Mouse (Mus musculus) kidney, postnatal 36 days (tissue): ENCODE results near the gene Spp2.
A peak's percentile ranks its signal among the peaks of the same experiment; 100 is the strongest.
"Not testable (repeated sequence)": the region's sequence is repeated elsewhere in the genome, so short reads cannot be mapped to it uniquely, and the experiment has no call there.

Experiments used
- DNase-seq, 2 experiments: peaks; one replicate each; pipeline ENCODE4 v3.0.0; 2021 to 2022; ENCODE audit warnings: mixed read lengths in 2 of 2

Spp2 gene

DNA sequence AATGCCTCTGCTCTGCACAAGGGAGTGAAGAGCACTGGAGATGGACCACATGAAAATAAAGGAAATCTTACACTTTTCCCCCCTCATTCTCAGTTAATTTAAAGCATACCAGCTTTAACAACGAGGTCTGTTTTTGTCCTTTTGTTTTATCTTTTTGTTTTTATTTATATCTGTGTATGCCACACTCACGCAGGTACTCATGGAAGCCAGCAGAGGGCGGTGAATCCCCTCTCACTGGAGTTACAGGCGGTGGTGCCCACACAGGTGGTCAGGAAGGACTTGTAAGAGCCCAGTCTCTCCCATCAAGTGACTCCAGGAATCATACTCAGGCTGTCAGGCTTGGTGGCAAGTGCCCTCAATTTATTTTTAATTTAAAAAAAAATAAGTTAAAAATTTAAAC is 27.3 kb downstream of the Spp2 start:
- DNase-seq, result peak in 1 of 2 experiments; percentile 32

GRCm38 (mm10) chr1:88437206-88438126 is 30.7 kb downstream of the Spp2 start:
- DNase-seq, result no peak

- DNase-seq, result no peak
Observed at GRCm38 (mm10) chr1:88443383-88443782, 36.6 kb downstream of the Spp2 start.

DNA sequence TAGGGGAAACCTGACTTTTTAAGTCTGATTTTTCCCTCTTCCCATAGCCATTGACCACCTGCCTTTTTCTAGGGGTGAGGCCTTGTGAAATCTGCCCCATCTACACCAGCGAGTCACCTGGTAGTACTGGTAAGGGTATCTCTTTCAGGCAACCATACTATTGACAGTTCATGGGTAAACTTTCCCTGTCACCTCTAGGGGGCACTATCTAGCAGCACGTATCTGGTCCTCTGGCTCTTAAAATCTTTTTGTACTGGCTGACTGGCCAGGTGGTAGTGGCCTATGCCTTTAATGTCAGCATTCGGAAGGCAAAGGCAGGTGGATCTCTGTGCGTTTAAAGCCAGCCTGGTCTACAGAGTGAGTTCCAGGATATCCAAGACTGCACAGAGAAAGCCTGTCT is 38.6 kb downstream of the Spp2 start:
- DNase-seq, result peak; percentile 35 to 44

DNA sequence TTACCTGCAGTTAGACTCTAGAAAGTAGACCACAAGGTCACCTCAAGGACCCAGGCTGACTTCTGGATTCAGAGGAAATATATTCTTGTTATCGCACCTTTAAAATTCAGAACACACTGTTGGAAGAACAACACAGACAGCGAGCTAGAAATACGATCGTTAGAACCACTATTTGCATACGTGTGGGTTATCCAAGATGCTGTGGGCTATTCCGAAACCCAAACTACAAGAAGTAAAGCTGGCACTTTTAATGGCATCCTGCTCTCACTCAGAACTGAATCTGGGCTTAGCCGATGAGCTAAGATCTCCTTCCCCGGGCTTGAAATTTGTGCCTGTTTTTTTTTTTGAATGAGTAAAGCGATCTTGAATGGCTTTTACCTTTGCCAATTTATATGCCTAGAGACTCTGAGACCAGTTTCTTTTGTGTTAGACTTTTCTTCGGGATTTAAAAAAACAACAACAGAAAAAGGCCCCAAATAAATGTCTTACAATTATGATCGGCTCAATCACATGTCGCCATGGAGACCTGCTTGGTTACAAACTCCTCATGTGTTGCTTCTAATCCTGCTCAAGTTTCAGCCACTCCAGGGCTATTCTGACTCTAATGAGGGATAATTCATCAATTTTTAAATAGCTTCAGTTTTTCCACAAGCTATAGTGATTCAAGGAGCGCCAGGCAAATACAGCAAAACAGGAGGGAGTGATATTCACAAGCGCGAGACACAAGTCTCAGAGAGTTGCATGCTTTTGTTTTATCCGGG is 39.7 kb downstream of the Spp2 start:
- no peak for DNase-seq

DNA sequence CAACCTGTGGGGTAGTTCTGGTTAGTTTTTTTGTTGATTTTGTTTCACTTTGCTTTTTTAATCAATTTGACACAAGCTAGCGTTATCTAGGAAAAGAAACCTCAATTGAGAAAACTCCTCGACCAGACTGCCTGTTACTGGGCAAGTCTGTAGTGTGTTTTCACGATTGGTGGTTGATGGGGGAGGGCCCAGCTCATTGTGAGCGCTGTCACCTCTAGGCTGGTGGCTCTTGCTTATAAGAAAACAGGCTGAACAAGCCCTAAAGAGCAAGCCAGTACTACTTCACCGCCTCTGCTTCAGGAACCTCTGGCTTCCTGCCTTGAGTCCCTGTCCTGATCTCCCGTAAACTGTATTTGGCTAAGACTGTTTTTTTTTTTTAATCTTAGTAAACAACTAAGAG is 40.7 kb downstream of the Spp2 start:
- DNase-seq, result peak; percentile 35 to 45

- DNase-seq, result not testable (repeated sequence)
Observed at GRCm38 (mm10) chr1:88448094-88448493, 41.3 kb downstream of the Spp2 start.

DNA sequence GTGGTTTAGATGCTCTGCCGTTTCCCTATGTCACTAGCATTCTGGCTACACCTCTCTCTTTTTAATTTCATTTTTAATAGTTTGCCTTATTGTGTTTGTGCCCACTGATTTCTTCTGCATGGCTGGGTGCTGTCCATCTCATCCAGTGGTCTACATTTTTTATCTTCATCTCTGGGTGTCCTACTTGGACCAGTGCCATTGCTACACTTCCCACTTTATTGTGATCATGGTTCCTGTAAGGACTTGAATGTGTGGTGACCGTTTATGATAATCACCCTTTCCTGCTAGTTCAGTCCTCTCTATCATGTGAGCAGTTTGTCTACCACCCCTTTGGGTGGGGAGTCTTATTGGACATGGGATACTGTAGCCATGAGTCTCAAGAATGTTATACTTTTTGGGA is 43.0 kb downstream of the Spp2 start:
- DNase-seq, result no peak

GRCm38 (mm10) chr1:88450668-88451067 is 43.9 kb downstream of the Spp2 start:
- no peak for DNase-seq

DNA sequence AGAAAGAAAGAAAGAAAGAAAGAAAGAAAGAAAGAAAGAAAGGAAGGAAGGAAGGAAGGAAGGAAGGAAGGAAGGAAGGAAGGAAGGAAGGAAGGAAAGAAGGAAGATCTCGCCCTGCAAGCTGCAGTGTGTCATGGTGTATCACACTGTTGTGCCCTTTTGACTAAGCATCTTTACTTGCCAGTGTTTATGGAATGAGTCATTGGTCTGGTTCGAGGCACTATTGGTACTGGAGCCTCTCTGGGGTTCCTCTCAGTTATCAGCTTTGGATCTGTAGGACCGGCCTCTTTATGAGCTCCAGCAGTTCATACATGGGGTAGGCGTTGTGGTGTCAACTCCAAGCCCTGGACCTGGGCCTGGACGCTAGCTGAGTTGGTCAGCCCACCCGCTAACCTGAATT is 45.4 kb downstream of the Spp2 start:
- DNase-seq, result no peak

- DNase-seq, result peak in 1 of 2 experiments; percentile 25
Observed at GRCm38 (mm10) chr1:88454703-88455102, 47.9 kb downstream of the Spp2 start.

- peak; percentile 36 to 39 for DNase-seq
Observed at GRCm38 (mm10) chr1:88455761-88456160, 49.0 kb downstream of the Spp2 start.

- DNase-seq, result peak; percentile 75 to 86
Observed at GRCm38 (mm10) chr1:88456451-88457072, 49.8 kb downstream of the Spp2 start.

DNA sequence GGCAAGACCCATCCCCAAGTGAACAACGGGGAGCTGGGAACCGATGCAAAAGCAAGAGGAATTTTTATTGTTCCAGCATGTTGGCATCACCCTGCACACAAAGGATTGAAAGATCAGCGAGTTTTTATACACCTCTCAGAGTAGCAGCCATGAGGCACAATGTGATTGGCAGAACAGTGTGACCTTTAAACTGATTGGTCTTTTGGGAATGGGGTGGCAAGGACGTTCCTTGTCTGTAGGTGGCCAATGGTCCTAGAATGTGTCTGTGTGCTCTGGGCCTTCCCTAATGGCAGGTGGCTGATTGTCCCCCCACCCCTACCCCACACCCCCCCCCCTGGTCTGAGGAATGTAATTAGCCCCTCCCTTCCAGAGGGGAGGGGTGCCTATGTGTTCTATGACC is 52.4 kb downstream of the Spp2 start:
- no peak for DNase-seq

- DNase-seq, result no peak
Observed at GRCm38 (mm10) chr1:88459655-88460054, 52.9 kb downstream of the Spp2 start.

GRCm38 (mm10) chr1:88461096-88461495 is 54.3 kb downstream of the Spp2 start:
- no peak for DNase-seq

DNA sequence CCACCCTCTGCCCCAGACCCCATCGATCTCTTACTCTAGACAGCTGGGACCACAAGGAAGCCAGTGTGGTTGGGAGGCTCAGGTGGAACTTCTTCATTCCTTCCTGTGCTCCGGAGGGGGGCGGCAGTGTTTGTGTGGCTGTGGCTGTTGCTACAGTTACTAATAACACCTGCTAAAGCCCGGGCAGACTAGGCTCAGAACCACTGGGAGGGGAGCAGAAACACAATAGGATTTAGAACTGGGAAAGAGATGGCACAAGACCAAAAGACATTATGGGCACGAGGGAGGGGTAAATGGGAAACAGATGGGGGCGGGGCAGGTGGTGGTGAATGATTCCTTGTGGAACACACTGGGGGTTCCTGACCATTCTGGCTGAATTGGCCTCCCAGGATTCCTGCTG is 55.7 kb downstream of the Spp2 start:
- DNase-seq, result peak in 1 of 2 experiments; percentile 24

- DNase-seq, result no peak
Observed at GRCm38 (mm10) chr1:88463241-88463640, 56.5 kb downstream of the Spp2 start.

DNA sequence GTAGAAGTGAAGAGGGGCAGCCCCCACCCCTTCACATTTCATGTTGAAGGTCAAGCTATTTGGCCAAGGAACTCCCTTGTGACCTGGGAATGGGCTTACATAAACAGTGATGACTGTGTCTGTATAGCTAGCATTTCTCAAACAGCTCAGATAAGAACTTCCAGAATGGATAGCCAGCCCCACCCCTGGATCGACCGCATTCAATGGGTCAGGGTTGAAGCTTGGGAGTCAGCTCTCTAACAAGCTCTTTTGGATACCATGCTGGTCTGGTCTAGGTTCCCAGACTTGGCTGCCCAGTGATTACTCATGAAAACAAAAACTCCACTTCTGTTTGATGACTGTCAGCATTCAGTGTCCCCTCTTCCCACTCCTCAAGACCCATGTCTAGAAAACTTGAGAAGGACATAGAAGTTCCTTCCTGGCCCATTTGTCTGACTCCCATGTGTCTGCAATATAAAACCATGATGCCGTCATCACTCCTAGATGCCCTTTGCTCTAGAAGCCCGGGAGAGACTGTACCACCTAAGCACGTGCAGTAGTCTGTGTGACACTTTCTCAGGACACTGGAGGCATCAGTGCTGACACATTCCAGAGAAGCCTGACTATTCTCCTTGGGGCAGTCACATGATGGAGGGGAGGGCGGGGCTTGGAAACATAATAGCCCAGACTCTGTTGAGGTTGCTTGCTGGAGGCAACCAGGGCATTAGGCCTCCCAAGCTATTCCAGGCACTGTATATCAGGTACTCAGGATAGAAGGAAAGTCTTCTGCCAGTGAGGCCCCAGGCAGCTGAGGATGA is 57.5 kb downstream of the Spp2 start:
- no peak for DNase-seq

- peak in 1 of 2 experiments; percentile 34 for DNase-seq
Observed at GRCm38 (mm10) chr1:88465722-88466121, 59.0 kb downstream of the Spp2 start.

DNA sequence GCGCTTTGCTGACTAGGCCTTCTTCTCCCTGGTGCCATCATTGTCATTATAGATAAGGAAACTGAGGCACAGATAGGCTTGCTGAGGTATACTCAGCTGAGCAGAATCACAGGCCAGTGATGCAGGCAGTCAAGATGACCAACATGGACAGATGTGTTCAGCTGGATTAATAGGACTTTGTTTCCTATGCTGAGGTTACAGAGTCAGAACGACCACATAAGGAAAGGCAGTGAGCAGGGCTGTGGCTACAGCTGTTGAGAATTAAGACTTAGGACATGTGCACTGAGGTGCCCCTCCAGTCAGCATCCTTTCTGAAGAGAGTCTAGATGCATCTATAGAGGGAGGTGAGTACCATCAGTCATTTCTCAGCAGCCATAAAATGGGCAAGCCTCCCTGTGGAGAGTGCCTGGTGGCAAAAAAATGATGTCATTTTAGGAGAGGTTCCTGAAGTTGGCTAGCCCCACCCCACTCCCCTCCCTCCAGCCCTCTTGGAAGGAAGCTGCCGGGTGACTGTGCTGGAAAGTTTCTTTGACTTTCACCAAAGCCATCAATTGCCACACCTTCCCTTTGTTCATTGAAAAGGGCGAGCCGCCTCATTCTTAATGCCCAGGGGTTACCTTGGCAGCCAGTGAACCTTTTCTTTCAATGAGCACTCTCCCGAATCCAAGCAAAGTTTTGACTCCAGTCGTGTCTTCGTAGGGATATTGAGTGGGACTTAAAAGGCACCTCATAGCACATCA is 59.7 kb downstream of the Spp2 start:
- no peak for DNase-seq

- DNase-seq, result no peak
Observed at GRCm38 (mm10) chr1:88467866-88468265, 61.1 kb downstream of the Spp2 start.
